Mouse (Mus musculus) C2C12 (cell line): Measurements from ENCODE around the gene Emc8. TPM values are rescaled to one million over a fixed set of nuclear protein-coding genes. Genes with fewer than 3 reads are reported as not detected.

Source experiments
- H3K27me3 ChIP-seq: one replicate; pipeline ENCODE4 v1.6.1; 2011; ENCODE audit not compliant: control insufficient read depth, insufficient read depth, insufficient read length
- H3K36me3 ChIP-seq: one replicate; pipeline ENCODE4 v1.6.1; 2011; ENCODE audit not compliant: control insufficient read depth, insufficient read depth
- H3K4me3 ChIP-seq: one replicate; pipeline ENCODE4 v1.5.1; 2011; ENCODE audit warnings: mild to moderate bottlenecking, control low read depth; ENCODE audit not compliant: poor library complexity, insufficient read depth, severe bottlenecking
- H3K79me2 ChIP-seq: one replicate; pipeline ENCODE4 v1.6.1; 2011; ENCODE audit not compliant: control insufficient read depth, insufficient read depth
- H3K79me3 ChIP-seq: one replicate; pipeline ENCODE4 v1.6.1; 2011; ENCODE audit warnings: low read depth, control low read depth
- H3ac ChIP-seq: one replicate; pipeline ENCODE3; 2011; ENCODE audit warnings: low read depth; ENCODE audit not compliant: control insufficient read depth, insufficient read length
- CEBPB ChIP-seq: IDR thresholded peaks from one replicate; pipeline ENCODE4 v1.6.1; 2011; ENCODE audit warnings: low read depth, mild to moderate bottlenecking, control low read depth, moderate library complexity
- CTCF ChIP-seq: IDR thresholded peaks from one replicate; pipeline ENCODE4 v1.5.1; 2011; ENCODE audit not compliant: control insufficient read depth, insufficient read depth, insufficient read length
- FOSL1 ChIP-seq: IDR thresholded peaks from one replicate; pipeline ENCODE4 v1.8.0; 2011; ENCODE audit warnings: mild to moderate bottlenecking, low read length; ENCODE audit not compliant: poor library complexity, insufficient read depth, severe bottlenecking
- MAX ChIP-seq: IDR thresholded peaks from one replicate; pipeline ENCODE4 v1.6.1; 2011; ENCODE audit warnings: mild to moderate bottlenecking, control low read depth
- MYOD1 ChIP-seq: IDR thresholded peaks from one replicate; pipeline ENCODE4 v1.6.1; 2011; ENCODE audit warnings: low read depth; ENCODE audit not compliant: control insufficient read depth, insufficient read length
- MYOG ChIP-seq: IDR thresholded peaks from one replicate; pipeline ENCODE4 v1.6.1; 2011; ENCODE audit not compliant: control insufficient read depth, insufficient read length; ENCODE audit errors: extremely low read depth
- USF1 ChIP-seq: IDR thresholded peaks from one replicate; pipeline ENCODE4 v1.6.1; 2011; ENCODE audit warnings: low read depth, mild to moderate bottlenecking, control low read depth, moderate library complexity
- polyA plus RNA-seq: library from polyadenylated mRNA; unstranded; fragments of >200 nt; fragmentation: generic; extraction: Trizol; gene quantifications from one replicate; pipeline ENCODE4 v1.2.1, GENCODE M21; 2012; ENCODE audit warnings: missing spikeins

Emc8 gene
- polyA plus RNA-seq, 1 experiment: 240 TPM

DNA sequence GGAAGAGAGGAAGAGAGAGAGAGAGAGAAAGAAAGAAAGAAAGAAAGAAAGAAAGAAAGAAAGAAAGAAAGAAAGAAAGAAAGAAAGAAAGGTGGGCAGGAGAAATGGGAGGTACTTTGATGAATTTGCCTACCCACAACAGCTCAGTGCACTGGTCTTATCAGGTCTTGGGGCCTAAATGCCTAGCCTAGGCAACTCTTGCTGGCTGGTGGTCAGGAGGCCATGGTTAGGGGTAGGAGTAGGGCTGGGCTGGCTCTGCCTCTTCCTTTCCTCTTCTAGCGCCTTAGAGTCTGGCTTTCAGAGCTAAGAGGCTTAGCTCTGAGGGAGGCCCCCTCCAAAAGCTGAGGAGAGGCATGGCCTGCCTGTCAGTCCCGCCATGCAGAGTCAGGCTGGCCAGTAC, 44.8 kb downstream of the Emc8 start:
- H3K27me3 ChIP-seq: no peaks in the 10 kb centered on the region
- no peak overlapping the region for H3ac ChIP-seq
- H3K79me2 ChIP-seq: no peaks in the 10 kb centered on the region
- TF ChIP-seq CEBPB (no peak), CTCF (no peak), MYOG (no peak), MYOD1 (no peak), FOSL1 (no peak), USF1 (no peak), MAX (no peak)
- no peak overlapping the region for H3K4me3 ChIP-seq
- H3K79me3 ChIP-seq: no peaks in the 10 kb centered on the region
- H3K36me3 ChIP-seq: no peaks in the 10 kb centered on the region

DNA sequence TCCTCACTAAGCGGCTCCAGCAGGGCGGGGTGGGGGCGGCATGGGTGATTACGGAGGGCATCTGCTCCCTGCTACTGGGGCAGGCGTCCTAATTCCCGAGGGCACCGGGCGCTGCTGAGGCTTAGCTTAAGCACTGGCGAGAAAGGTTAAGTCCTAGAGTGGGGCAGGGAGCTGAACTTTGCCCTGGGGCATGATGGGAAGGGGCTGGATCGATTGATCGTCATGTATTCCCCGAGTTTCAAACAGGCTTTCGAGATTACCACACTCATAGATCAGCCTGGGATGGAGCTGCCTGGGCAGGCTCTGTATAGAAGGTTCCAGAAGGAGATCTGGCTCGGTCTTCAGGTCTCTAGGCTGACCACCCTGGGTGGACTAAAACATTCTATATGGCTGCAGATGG, 46.2 kb downstream of the Emc8 start:
- TF ChIP-seq CTCF (no peak), MYOG (no peak), MAX (no peak), USF1 (no peak), MYOD1 (no peak), CEBPB (no peak), FOSL1 (no peak)
- no peaks in the 10 kb centered on the region for H3K27me3 ChIP-seq
- H3K36me3 ChIP-seq: no peaks in the 10 kb centered on the region
- no peak overlapping the region for H3ac ChIP-seq
- no peaks in the 10 kb centered on the region for H3K79me2 ChIP-seq
- no peaks in the 10 kb centered on the region for H3K79me3 ChIP-seq
- no peak overlapping the region for H3K4me3 ChIP-seq

DNA sequence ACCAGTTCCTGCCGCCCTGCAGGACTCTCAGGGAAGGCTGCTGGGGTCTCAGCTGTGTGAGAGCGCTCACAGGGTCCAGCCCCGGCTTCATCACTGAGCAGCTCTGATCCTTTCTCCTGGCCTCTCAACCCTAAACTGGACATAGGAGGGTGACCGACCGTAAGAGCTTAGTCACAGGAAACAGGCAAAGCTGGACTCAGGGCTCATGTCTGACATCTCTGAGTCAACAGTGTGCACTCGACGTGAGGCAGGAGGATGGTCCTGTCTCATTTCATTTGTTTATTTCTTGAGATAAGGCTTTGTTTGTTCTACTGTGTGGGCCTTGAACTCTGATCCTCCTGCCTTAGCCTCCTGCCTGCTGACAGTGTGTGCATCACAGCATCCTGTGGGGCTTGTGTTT, 47.9 kb downstream of the Emc8 start:
- TF ChIP-seq MAX (no peak), CEBPB (no peak), FOSL1 (no peak), MYOG (no peak)

DNA sequence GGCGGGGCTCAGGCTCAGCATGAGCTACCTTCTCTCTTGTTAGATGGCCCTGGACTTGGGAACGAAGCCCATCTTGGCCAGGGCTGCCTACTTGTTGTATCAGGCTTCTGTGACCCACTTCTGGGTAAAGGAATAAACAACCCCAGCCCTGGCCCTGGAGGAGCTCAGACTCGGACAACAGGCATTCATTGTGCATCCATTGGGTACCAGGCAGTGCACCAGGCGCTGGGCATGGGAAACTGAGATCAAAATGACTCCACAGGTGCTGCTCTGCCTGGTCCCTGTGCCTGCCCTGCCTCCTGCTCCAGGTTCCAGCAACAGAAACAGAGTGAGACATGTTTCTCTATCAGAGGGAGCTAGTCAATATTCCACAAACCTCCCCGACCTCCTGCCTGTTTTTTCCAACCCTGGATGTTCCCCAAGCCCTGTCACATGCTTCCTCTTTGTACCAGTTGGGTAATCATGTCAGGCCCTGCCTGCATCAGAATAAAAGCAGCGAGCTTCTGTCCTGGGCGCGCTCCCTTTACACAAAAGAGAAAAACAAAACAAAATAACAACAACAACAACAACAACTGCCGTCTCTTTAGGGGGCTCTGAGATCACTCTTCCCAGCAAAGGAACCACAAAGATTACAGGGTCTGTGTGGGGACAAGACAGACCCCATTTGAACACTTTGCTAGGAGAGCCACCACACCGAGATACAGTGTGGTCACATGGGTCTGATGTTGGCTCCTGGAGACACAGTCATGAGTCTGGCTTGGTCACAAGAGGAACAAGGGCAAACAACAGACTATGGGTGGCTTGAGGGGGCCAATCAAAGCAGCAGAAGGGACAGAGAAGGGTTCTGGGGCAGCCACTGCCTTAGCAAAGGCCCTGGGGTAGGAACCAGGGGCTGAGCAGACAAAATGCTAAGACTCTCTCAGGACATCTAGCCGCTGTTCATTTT, 48.9 kb downstream of the Emc8 start:
- no peaks in the 10 kb centered on the region for H3K27me3 ChIP-seq
- no peak overlapping the region for H3K4me3 ChIP-seq
- no peak overlapping the region for H3ac ChIP-seq
- no peaks in the 10 kb centered on the region for H3K36me3 ChIP-seq
- no peak for TF ChIP-seq CEBPB
- no peak for TF ChIP-seq MYOD1
- no peak for TF ChIP-seq USF1
- no peak for TF ChIP-seq MYOG
- TF ChIP-seq CTCF: no peak
- TF ChIP-seq FOSL1: no peak
- TF ChIP-seq MAX: no peak
- no peaks in the 10 kb centered on the region for H3K79me2 ChIP-seq
- H3K79me3 ChIP-seq: no peaks in the 10 kb centered on the region

More for the DNA sequence above, 47.9 kb downstream of the Emc8 start:
- Histone ChIP-seq H3K36me3 (no peaks in the 10 kb centered on the region), H3K27me3 (no peaks in the 10 kb centered on the region), H3K4me3 (no peak overlapping the region), H3K79me3 (no peaks in the 10 kb centered on the region), H3K79me2 (no peaks in the 10 kb centered on the region), H3ac (no peak overlapping the region)

DNA sequence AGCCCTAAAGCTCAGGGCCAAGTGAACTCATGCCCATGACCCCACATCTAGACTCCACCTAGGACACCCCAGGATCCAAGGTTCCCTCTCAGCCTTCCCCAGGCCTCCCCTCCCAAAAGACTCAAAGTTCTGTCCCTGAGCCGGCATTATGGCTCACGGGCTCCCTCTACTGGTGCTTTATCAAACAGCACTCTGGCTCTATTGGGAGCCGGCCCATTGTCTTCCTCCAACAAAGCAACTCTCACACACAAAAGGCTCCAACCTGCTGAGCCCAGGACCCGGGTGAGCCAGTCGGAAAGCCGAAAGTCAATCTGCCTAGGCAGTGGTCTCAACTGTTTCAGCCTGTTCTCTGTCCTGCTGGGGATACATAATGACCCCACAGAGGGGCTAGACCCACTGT, 50.3 kb downstream of the Emc8 start:
- no peak for TF ChIP-seq MYOG
- TF ChIP-seq CTCF: peak; percentile 28
- no peak for TF ChIP-seq MYOD1
- no peak for TF ChIP-seq USF1
- no peaks in the 10 kb centered on the region for H3K36me3 ChIP-seq
- no peak overlapping the region for H3K4me3 ChIP-seq
- H3K79me2 ChIP-seq: no peaks in the 10 kb centered on the region
- no peak overlapping the region for H3ac ChIP-seq
- no peaks in the 10 kb centered on the region for H3K27me3 ChIP-seq
- no peaks in the 10 kb centered on the region for H3K79me3 ChIP-seq
